ENCODE assay signal across 8 mouse cellular contexts in the genomic region with DNA sequence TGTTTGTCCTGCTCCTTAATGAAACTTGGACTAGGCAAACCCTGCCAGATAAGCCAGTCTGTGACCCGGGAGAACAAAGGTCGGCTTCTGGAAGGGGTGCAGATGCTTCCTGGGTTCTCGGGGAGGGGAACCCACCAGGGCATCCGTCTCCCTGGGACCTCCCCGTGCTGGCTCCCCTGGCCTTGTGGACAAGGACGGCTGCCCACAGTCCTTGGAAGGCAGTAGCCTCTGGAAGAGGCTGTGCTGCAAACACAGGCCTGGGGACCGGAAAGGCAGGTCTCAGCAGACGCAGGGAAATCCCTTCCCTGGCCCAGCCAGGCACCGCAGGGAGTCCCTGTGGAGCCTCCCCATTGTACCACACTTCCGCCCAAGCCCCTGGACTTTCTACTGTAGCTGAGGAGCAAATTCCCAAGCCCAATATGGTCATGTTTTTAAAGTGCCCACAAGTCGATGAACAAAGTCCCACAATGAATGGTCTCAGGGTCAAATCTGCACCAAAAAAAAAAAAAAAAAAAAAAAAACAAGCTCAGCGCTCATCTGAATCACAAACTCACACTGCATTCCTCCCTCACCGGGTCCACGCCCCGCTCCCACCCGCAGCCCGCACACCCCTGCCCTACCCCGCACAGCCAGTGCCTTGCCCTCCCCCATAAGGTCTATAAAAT. TPM values are rescaled to one million over a fixed set of nuclear protein-coding genes. Genes with fewer than 3 reads are reported as not detected.
A peak's percentile ranks its signal among the peaks of the same experiment; 100 is the strongest.
DNase-seq lines count a peak whose midpoint lies in the region; ATAC-seq and TF ChIP-seq lines count a peak whose summit lies in the region.

No protein-coding gene starts in this region.

- WGBS in heart, embryonic 16.5 days = 37% methylated on average over 18 of the region's 18 CpGs
- 30% methylated on average over 18 of the region's 18 CpGs for WGBS in neural tube, embryonic 13.5 days

- no peak for TF ChIP-seq POLR2A in brain, embryonic 14.5 days (IDR thresholded peaks at IDR 0.05; ENCODE audit: borderline replicate concordance, extremely low read depth, insufficient read depth, insufficient read length, poor library complexity, severe bottlenecking)

- H3K9ac ChIP-seq in heart, embryonic 16.5 days (ENCODE audit: low read length) = 0 out of 2 replicates have a peak overlapping the region, but pooled peaks have one; percentile 26
- H3K9ac ChIP-seq in neural tube, embryonic 13.5 days = no peak overlapping the region

- peak; percentile 17 for DNase-seq in Muller cell, postnatal 12 days (ENCODE audit: inconsistent ontology term)
- peak; percentile 27 for DNase-seq in brain, embryonic 14.5 days (ENCODE audit: low read depth)
- DNase-seq in kidney, postnatal 25 days = peak; percentile 64 to 89
- no peak for DNase-seq in right cerebral cortex, adult 18-20 months
- DNase-seq in cerebellum, adult 9-10 months = no peak

- H3K27me3 ChIP-seq in heart, embryonic 16.5 days (ENCODE audit: control insufficient read depth, insufficient read depth, low read length) = no peaks in the 10 kb centered on the region
- no peaks in the 10 kb centered on the region for H3K27me3 ChIP-seq in neural tube, embryonic 13.5 days

- TF ChIP-seq CTCF in brain, embryonic 14.5 days (IDR thresholded peaks at IDR 0.05; ENCODE audit: borderline replicate concordance, extremely low read depth, insufficient read depth, insufficient read length) = no peak

- peak overlapping the region; percentile 75 for H3K27ac ChIP-seq in heart, embryonic 16.5 days (ENCODE audit: low read length)
- H3K27ac ChIP-seq in neural tube, embryonic 13.5 days (replicated peaks) = peak overlapping the region; percentile 61

- no peaks in the 10 kb centered on the region for H3K9me3 ChIP-seq in heart, embryonic 16.5 days (replicated peaks; ENCODE audit: control insufficient read depth, low read length)
- H3K9me3 ChIP-seq in neural tube, embryonic 13.5 days = no peaks in the 10 kb centered on the region

- H3K4me3 ChIP-seq in heart, embryonic 16.5 days (ENCODE audit: low read length) = no peak overlapping the region
- H3K4me3 ChIP-seq in neural tube, embryonic 13.5 days = no peak overlapping the region

- H3K4me1 ChIP-seq in heart, embryonic 16.5 days (ENCODE audit: control insufficient read depth, insufficient read depth, low read length) = no peaks in the 10 kb centered on the region
- H3K4me1 ChIP-seq in neural tube, embryonic 13.5 days (replicated peaks) = peaks cover 10% of the 10 kb centered on the region

- ATAC-seq in heart, embryonic 16.5 days (replicated peaks; ENCODE audit: extremely low read depth, insufficient read depth, low FRiP score) = peak; percentile 76
- no peak for ATAC-seq in neural tube, embryonic 13.5 days (ENCODE audit: low read depth)
- no peak for ATAC-seq in cerebellum, adult (ENCODE audit: insufficient number of reproducible peaks, low FRiP score, low TSS enrichment)

- H3K4me2 ChIP-seq in heart, embryonic 16.5 days (ENCODE audit: low read depth, low read length) = peak overlapping the region; percentile 23; the same call in 1 of the 2 replicates
- H3K4me2 ChIP-seq in neural tube, embryonic 13.5 days = no peak overlapping the region

- H3K36me3 ChIP-seq in heart, embryonic 16.5 days (ENCODE audit: control insufficient read depth, insufficient read depth) = no peaks in the 10 kb centered on the region
- H3K36me3 ChIP-seq in neural tube, embryonic 13.5 days = no peaks in the 10 kb centered on the region

RNA-seq across cellular contexts. Expression of a gene that starts 53.5 kb away (rescaled TPM):
- polyA plus RNA-seq in brain, embryonic 14.5 days (2012; rRNA removed) = not detected in 2 replicates
- not detected in 2 replicates for polyA plus RNA-seq in heart, embryonic 16.5 days (2015; fragmentation: Nextera tagmentation; extraction: Ambion mirVana)
- polyA plus RNA-seq in neural tube, embryonic 13.5 days (2015; fragmentation: Nextera tagmentation; extraction: Ambion mirVana) = not detected in 2 replicates

Comparison
In these comparisons a context has a peak if more than half of its experiments do, and no peak if none do; other contexts are left out.
1. DNase-seq: peak in Muller cell, postnatal 12 days (single experiment), brain, embryonic 14.5 days (single experiment) and kidney, postnatal 25 days (2 of 2); none in right cerebral cortex, adult 18-20 months (single experiment) and cerebellum, adult 9-10 months (single experiment).